Mouse (Mus musculus) spleen, postnatal 4 days (tissue): Measurements from ENCODE around the gene Dppa5a.
"Not testable (repeated sequence)": the region's sequence is repeated elsewhere in the genome, so short reads cannot be mapped to it uniquely, and the experiment has no call there.

Source experiments
- DNase-seq, 2 experiments: peaks; one replicate each; pipeline ENCODE4 v3.0.0; 2022; ENCODE audit warnings: low spot score in 2 of 2

Gene Dppa5a

GRCm38 (mm10) chr9:78367959-78368358 lies at the start of gene Dppa5a:
Gene Dppa5a (minus strand): TSS chr9:78368177.
- not testable (repeated sequence) for DNase-seq

GRCm38 (mm10) chr9:78401596-78401995 lies 33.6 kb upstream of the Dppa5a start:
- DNase-seq: no peak

- no peak for DNase-seq
Observed at GRCm38 (mm10) chr9:78400570-78400969, 32.6 kb upstream of the Dppa5a start.

DNA sequence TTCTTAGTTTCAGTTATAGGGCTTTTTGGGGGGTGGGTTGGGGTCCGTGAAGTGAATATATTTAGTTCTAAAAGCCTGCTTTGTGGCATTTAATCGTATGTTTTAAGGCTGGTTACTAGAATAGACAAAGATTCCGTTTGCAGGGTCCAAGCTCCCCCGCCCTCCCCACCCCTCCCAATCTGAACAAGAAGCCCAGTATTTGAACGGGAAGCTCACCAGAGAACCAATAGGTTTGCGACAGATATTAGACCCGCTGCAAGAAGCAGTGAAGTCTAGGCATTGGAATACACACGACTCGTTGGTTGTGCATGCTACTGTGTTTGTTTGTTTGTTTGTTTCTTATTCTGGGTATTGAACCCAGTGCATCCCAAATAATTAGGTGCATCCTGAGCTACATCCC lies 28.5 kb upstream of the Dppa5a start:
- no peak for DNase-seq

GRCm38 (mm10) chr9:78395630-78396351 lies 27.8 kb upstream of the Dppa5a start, which contains the start of gene Ddx43:
Gene Ddx43 (plus strand): TSS chr9:78395777.
- DNase-seq: peak; percentile 15 to 64

- no peak for DNase-seq
Observed at GRCm38 (mm10) chr9:78395244-78395629, 27.3 kb upstream of the Dppa5a start.

GRCm38 (mm10) chr9:78394602-78395001 lies 26.6 kb upstream of the Dppa5a start:
- DNase-seq: no peak

- DNase-seq: no peak
Observed at GRCm38 (mm10) chr9:78393741-78394140, 25.8 kb upstream of the Dppa5a start.

GRCm38 (mm10) chr9:78389981-78390380 lies 22.0 kb upstream of the Dppa5a start:
- no peak for DNase-seq

DNA sequence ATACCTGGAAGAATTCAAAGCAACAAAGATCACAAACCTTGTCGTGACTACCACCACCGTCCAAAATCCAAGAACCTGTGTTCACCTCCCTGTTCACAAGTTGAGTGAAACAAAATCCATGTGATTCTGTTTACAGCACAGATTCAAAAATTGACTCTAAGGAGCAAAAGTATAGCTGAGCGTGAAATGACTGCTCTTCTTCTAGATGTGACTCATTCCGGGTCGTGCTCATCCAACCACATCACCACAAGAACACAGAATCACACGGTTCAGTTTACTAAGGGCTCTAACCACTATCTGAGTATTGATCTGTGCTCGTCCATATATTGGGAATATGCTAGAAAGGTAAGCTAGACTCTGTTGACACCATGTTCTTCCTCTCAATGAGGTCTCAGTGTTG lies 19.0 kb upstream of the Dppa5a start:
- DNase-seq: no peak

GRCm38 (mm10) chr9:78385893-78386292 lies 17.9 kb upstream of the Dppa5a start:
- DNase-seq: no peak

- no peak for DNase-seq
Observed at GRCm38 (mm10) chr9:78378113-78378785, 10.3 kb upstream of the Dppa5a start, which contains the start of gene Ooep. Gene Ooep (minus strand): TSS chr9:78378725.

GRCm38 (mm10) chr9:78377546-78377945 lies 9.6 kb upstream of the Dppa5a start:
- no peak for DNase-seq

- DNase-seq: no peak
Observed at GRCm38 (mm10) chr9:78375486-78375885, 7.5 kb upstream of the Dppa5a start.

- no peak for DNase-seq
Observed at GRCm38 (mm10) chr9:78374885-78375389, 7.0 kb upstream of the Dppa5a start.

DNA sequence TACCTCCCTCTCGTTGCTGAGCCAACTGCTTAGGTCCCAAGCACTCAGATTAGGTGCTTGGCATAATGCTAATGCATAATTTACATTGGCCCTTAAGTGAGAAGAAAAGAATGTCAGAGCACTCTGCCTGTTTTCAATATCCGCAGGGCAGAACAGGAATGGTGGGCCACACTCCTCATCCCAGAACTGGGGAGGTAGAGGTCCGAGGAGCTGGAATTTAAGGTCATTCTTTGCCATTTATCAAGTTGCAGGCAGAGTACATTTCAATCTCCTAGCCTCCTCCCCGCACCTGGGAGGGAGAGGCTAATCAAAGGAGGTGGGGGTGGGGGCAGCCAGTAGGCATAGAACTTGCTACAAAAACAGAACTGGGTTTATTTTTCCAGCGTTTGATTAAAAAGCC lies 6.4 kb upstream of the Dppa5a start:
- no peak for DNase-seq

DNA sequence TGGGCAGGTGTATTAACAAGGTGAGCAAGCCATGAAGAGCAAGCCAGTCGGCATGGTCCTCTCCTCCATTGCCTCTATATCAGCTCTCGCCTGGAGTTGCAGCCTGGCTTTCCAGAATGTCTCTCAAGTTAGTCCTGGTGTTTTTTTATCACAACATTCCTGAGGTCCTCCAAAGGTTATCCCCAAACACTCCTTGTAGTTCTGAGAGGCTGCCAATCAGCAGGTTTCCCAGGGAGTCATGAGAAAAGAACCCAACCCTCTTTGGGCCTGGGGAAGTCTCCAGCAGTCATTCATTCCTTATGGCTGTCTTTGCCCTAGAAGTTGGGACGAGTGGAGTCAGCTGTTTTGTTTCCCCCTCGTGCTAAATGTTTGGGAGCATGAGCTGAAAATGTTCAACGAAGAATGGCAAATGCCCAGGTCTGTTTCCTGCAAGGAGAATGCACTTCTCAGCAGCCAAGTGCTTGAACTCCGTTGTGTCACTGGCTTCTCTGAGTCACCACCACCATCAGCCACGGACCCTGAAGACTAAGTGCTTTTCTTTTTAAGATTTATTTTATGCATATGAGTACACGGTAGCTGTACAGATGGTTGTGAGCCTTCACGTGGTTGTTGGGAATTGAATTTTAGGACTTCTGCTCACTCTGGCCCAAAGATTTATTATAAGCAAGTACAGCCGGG lies 5.0 kb upstream of the Dppa5a start:
- DNase-seq: no peak

DNA sequence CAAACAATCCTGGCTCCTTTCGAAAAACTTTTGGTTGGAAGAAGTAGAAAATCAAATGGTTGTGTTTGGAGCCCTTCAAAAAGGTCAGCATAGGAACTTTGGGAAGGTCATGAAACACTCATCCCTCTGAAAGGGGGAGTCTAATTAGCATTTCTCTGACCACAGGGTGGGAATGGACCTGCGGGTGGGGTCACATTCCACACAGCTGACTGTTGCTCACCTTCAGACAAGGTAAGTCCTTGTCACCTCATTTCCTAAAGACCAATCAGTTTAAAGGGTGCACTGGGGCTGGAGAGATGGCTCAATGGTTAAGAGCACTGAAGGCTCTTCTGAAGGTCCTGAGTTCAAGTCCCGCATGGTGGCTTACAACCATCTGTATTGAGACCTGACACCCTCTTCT lies 3.5 kb upstream of the Dppa5a start:
- DNase-seq: no peak

GRCm38 (mm10) chr9:78369786-78370185 lies 1.8 kb upstream of the Dppa5a start:
- DNase-seq: no peak

DNA sequence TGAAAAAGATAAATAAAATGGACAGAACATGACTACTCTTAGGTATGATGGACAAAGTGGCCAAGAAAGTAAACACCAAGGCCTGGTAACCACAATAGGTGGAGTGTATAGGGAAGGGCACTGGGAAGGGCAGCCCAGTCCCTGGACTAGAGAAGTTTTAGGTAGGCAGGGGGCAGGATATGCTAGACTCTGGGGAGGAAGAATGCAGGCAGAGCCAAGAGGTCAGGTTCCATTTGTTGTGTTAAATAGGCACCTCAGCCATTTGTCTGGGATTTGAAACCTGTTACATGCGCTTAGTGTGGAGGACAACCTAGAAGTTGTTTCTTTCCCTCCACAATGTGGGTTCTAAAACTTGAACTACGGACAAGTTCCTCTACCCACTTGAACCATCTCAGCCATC lies 1.4 kb upstream of the Dppa5a start:
- no peak for DNase-seq

- no peak for DNase-seq
Observed at GRCm38 (mm10) chr9:78368671-78369293, 805 bp upstream of the Dppa5a start.
